Mouse (Mus musculus) kidney, embryonic 14.5 days (tissue): ENCODE results near the gene Gapdh. TPM values are rescaled to one million over a fixed set of nuclear protein-coding genes. Genes with fewer than 3 reads are reported as not detected.

Source experiments
- ATAC-seq: fragments of 200-750 bp; cut with Nextera tagmentation; 2 replicates; pipeline ENCODE4 v1.8.0; 2017; ENCODE audit warnings: moderate number of reproducible peaks, mild to moderate bottlenecking, moderate TSS enrichment, moderate library complexity; ENCODE audit not compliant: low FRiP score, low TSS enrichment
- H3K27ac ChIP-seq: fragments of 300-500 bp; sonication (generic); 2 replicates; pipeline ENCODE4 v1.5.1; 2014; ENCODE audit warnings: low read depth, mild to moderate bottlenecking, low read length, moderate library complexity, mixed read lengths
- H3K27me3 ChIP-seq: fragments of 300-500 bp; sonication (generic); 2 replicates; pipeline ENCODE4 v1.6.1; 2014; ENCODE audit warnings: mild to moderate bottlenecking, low read length; ENCODE audit not compliant: control insufficient read depth, insufficient read depth
- H3K36me3 ChIP-seq: fragments of 300-500 bp; sonication (generic); 2 replicates; pipeline ENCODE4 v1.6.1; 2014; ENCODE audit warnings: low read length, mixed read lengths; ENCODE audit not compliant: control insufficient read depth, insufficient read depth
- H3K4me1 ChIP-seq: fragments of 300-500 bp; sonication (generic); 2 replicates; pipeline ENCODE4 v1.6.1; 2014; ENCODE audit warnings: low read length, mixed read lengths; ENCODE audit not compliant: control insufficient read depth, insufficient read depth
- H3K4me2 ChIP-seq: fragments of 300-500 bp; sonication (generic); replicated peaks from 2 replicates; pipeline ENCODE4 v1.6.1; 2014; ENCODE audit warnings: low read depth, mild to moderate bottlenecking, low read length
- H3K4me3 ChIP-seq: fragments of 300-500 bp; sonication (generic); 2 replicates; pipeline ENCODE4 v1.5.1; 2014; ENCODE audit warnings: mild to moderate bottlenecking, low read length
- H3K9ac ChIP-seq: fragments of 300-500 bp; sonication (generic); 2 replicates; pipeline ENCODE4 v1.6.1; 2014; ENCODE audit warnings: low read depth, mild to moderate bottlenecking, low read length, moderate library complexity
- H3K9me3 ChIP-seq: fragments of 300-500 bp; sonication (generic); 2 replicates; pipeline ENCODE4 v1.6.1; 2016; ENCODE audit warnings: low read length; ENCODE audit not compliant: control insufficient read depth
- WGBS: fragments of 180-500 bp; shearing (Covaris S2); extraction: QIAGEN DNeasy Blood & Tissue Kit; methylation state at CpG from one replicate; pipeline ENCODE4 v1.1.7; 2014; 5-methylcytosine and 5-hydroxymethylcytosine counted together
- polyA plus RNA-seq: library from polyadenylated mRNA; unstranded; fragments of >200 nt; fragmentation: Nextera tagmentation; extraction: Ambion mirVana; gene quantifications from 2 replicates; pipeline ENCODE4 v1.2.1, GENCODE M21; 2014

Gene Gapdh
- polyA plus RNA-seq, 1 experiment from 2014 or later, result 2,196 TPM

DNA sequence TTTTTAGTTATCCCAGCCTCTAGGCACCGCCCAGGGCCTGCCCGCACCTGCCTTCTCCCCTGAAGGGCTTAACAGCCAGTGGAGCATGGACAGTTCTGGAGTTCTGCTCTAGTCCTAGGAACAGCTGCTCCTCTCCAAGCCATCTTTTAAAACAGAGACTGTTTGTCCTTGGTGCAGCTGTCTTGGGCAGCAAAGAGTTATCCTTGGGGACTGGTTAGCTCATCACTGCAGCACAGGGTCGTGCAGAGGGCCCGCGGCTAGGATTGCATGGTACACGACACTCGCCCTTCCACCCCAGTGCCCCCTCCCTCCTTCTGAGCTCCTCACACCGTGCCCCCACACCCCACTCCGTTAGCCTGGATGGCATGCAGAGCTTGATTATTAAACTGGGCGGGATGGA is 18.9 kb downstream of the Gapdh start:
- peak overlapping the region; percentile 78; the same call in 1 of the 2 replicates for H3K27ac ChIP-seq
- peak overlapping the region; percentile 89; the same call in 1 of the 2 replicates for H3K4me2 ChIP-seq
- ATAC-seq, result peak; percentile 21; the same call in 1 of the 2 replicates
- no peak overlapping the region for H3K4me3 ChIP-seq
- peaks cover 14% of the 10 kb centered on the region for H3K36me3 ChIP-seq
- H3K4me1 ChIP-seq, result peaks cover 41% of the 10 kb centered on the region
- H3K9ac ChIP-seq, result 0 out of 2 replicates have a peak overlapping the region, but pooled peaks have one; percentile 2
- no peaks in the 10 kb centered on the region for H3K27me3 ChIP-seq
- H3K9me3 ChIP-seq, result no peaks in the 10 kb centered on the region
- 34% methylated on average over 10 of the region's 10 CpGs for WGBS

DNA sequence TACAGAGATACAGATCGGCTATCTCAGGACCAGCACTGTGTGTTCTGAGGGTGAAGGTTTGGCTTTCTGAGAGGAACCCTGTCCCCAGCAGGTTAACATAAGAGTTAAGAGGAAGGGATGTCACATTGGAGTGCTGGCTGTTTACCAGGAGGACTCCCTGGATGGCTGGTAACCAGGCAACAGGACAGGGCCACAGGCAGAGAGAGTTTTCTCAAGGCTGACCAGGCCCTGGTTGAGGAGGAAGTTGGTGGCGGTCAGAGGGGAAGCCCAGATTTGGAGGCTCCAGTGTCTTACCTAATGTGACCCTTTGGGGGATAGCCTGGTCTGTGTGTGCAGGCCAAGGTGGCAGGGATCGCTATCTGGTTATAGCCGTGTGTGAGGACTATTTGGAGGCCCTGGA is 19.5 kb downstream of the Gapdh start:
- Histone ChIP-seq H3K4me1 (peaks cover 41% of the 10 kb centered on the region), H3K9ac (no peak overlapping the region), H3K4me2 (peak overlapping the region; percentile 89), H3K4me3 (0 out of 2 replicates have a peak overlapping the region, but pooled peaks have one; percentile 1), H3K9me3 (no peaks in the 10 kb centered on the region), H3K36me3 (peaks cover 20% of the 10 kb centered on the region), H3K27ac (peak overlapping the region; percentile 25; the same call in 1 of the 2 replicates), H3K27me3 (no peaks in the 10 kb centered on the region)
- no peak for ATAC-seq
- 71% methylated on average over 4 of the region's 4 CpGs for WGBS

DNA sequence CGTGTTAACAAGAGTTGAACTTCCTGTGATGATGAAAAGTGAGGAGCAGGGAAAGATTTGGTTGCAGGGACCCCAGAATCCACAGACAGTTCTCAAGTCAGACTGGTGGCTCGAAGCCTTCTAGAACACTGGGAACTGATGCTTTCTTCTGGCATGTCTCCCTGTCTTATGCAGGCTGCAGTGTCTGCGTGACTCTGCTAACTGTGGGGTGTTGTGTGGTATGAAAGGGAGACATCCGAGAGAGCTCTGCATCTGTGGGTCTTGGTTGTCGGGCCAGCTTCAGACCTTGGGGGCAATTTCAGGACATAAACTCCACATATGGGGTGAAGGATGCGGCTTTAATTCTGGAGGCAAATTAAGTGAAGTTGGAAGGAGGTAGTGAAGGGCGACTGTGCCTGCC is 20.1 kb downstream of the Gapdh start:
- Histone ChIP-seq H3K27ac (no peak overlapping the region), H3K36me3 (peaks cover 26% of the 10 kb centered on the region)

DNA sequence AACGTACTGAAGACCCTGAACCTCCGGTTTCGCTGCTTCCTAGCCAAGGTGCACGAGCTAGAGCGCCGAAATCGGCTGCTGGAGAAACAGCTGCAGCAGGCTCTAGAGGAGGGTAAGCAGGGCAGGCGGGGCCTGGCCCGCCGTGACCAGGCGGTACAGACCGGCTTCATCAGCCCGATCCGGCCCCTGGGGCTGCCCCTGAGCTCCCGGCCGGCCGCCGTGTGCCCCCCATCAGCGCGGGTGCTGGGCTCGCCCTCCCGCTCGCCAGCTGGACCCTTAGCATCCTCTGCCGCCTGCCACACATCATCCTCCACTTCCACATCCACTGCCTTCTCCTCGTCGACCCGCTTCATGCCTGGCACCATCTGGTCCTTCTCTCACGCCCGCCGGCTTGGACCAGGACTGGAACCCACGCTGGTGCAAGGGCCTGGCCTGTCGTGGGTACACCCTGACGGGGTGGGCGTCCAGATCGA is 20.8 kb downstream of the Gapdh start:
- peaks cover 41% of the 10 kb centered on the region for H3K4me1 ChIP-seq

More for the DNA sequence above, 20.1 kb downstream of the Gapdh start:
- no peak for ATAC-seq
- Histone ChIP-seq H3K27me3 (no peaks in the 10 kb centered on the region), H3K9ac (peak overlapping the region; percentile 80), H3K4me3 (peak overlapping the region; percentile 57), H3K4me2 (peak overlapping the region; percentile 89), H3K9me3 (no peaks in the 10 kb centered on the region), H3K4me1 (peaks cover 41% of the 10 kb centered on the region)
- 52% methylated on average over 7 of the region's 7 CpGs for WGBS

DNA sequence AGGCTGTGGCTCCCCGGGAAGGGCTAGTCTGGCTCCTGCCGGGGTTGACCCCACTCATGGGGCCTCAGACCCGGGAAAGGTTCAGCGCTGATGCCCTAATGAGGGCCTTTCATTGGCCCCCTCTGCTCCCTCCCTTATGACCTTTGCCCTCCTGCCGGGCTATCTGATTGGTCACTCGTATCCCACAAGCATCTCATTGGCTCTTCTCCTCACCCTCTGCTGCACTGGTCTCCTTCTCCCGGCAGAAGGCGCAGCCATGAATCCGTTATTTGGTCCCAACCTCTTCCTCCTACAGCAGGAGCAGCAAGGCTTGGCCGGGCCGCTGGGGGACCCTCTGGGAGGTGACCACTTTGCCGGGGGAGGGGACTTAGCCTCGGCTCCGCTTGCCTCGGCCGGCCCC is 21.3 kb downstream of the Gapdh start, which contains the start of gene Iffo1:
Gene Iffo1, plus strand, starts transcription at position 241 of the 400 bp plus-strand sequence.
- ATAC-seq, result peak; percentile 92
- H3K9ac ChIP-seq, result peak within 1 kb of the TSS; percentile 80
- H3K4me3 ChIP-seq, result peak within 1 kb of the TSS; percentile 57
- no peaks in the 10 kb centered on the region for H3K27me3 ChIP-seq
- WGBS, result 0% methylated on average over 16 of the region's 16 CpGs
- peak within 1 kb of the TSS; percentile 89 for H3K4me2 ChIP-seq
- H3K4me1 ChIP-seq, result peaks cover 41% of the 10 kb centered on the region
- H3K9me3 ChIP-seq, result no peaks in the 10 kb centered on the region
- peak within 1 kb of the TSS; percentile 84 for H3K27ac ChIP-seq
- peaks cover 38% of the 10 kb centered on the region for H3K36me3 ChIP-seq

More for the DNA sequence above, 20.8 kb downstream of the Gapdh start:
- 3% methylated on average over 35 of the region's 35 CpGs for WGBS
- Histone ChIP-seq H3K27me3 (no peaks in the 10 kb centered on the region), H3K9ac (peak overlapping the region; percentile 80), H3K4me3 (peak overlapping the region; percentile 57), H3K9me3 (no peaks in the 10 kb centered on the region), H3K4me2 (peak overlapping the region; percentile 89), H3K27ac (peak overlapping the region; percentile 84), H3K36me3 (peaks cover 32% of the 10 kb centered on the region)
- peak; percentile 60 for ATAC-seq

DNA sequence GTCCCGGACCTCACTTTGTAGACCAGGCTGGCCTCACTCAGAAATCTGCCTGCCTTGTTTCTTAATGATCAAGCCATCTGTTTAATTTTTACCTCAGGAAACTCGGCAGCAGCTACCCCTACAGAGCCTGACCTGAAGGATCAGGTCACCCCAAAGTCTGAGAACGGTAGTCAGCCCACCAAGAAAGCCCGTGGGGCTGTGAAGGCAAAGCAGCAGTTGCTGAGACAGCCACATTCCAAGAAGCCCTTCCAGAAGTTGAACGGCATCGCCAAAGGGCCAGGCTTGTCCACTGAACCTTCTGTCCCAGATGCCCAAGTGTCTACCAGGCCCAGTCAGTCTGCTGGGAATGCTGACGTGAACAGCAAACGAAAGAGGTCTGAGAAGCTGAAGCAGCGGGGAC is 22.4 kb downstream of the Gapdh start:
- no peak overlapping the region for H3K27ac ChIP-seq
- H3K27me3 ChIP-seq, result no peaks in the 10 kb centered on the region
- peaks cover 31% of the 10 kb centered on the region for H3K4me1 ChIP-seq
- peaks cover 49% of the 10 kb centered on the region for H3K36me3 ChIP-seq
- H3K4me2 ChIP-seq, result no peak overlapping the region
- H3K9ac ChIP-seq, result no peak overlapping the region
- no peak overlapping the region for H3K4me3 ChIP-seq
- 82% methylated on average over 9 of the region's 9 CpGs for WGBS
- no peaks in the 10 kb centered on the region for H3K9me3 ChIP-seq
- no peak for ATAC-seq

DNA sequence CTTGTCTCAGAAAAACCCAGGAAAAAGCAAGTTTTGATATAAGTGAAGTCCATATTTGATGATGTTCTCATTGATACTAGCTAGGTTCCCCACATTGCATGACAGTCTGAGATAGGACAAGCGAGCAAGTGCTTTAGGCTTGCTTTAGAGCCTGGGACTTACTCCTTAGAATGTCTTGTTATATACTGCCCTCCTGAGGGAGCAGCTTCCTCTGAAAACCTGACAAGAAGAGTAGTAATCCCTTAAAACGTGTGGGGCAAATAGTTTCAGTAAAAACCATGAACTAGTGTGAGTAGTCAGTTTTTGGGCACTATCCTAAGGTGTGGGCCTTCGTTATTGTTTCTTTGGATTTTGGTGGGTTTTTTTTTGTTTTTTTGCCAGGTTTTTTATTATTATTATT is 23.1 kb downstream of the Gapdh start:
- Histone ChIP-seq H3K4me1 (peaks cover 23% of the 10 kb centered on the region), H3K9ac (no peak overlapping the region), H3K36me3 (peaks cover 55% of the 10 kb centered on the region), H3K4me3 (no peak overlapping the region), H3K9me3 (no peaks in the 10 kb centered on the region), H3K27me3 (no peaks in the 10 kb centered on the region), H3K27ac (no peak overlapping the region), H3K4me2 (no peak overlapping the region)
- ATAC-seq, result no peak
- WGBS, result 81% methylated on average over 3 of the region's 3 CpGs

DNA sequence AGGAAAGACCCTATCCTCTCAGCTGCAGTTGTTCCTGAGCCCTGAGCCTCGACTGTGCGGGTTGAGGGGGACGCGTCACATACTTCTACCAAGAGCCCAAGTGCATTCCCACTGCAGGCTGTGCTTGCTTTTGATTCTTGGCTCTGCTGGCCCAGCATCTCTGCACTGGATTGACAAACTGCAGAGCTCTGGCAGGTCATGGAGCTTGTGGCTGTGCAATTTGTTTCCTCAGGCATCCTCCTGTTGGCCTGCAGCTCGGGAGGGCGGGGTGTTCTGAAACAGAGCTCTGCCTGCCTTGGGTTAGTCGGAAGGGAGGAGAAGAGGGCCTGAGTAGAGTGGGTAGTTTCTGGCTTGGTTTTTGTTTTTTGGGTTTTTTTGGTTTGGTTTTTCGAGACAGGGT is 23.8 kb downstream of the Gapdh start:
- no peak overlapping the region for H3K4me3 ChIP-seq
- H3K4me1 ChIP-seq, result peaks cover 16% of the 10 kb centered on the region
- no peaks in the 10 kb centered on the region for H3K9me3 ChIP-seq
- H3K9ac ChIP-seq, result no peak overlapping the region
- H3K27ac ChIP-seq, result no peak overlapping the region
- no peak for ATAC-seq
- no peaks in the 10 kb centered on the region for H3K27me3 ChIP-seq
- H3K36me3 ChIP-seq, result peaks cover 61% of the 10 kb centered on the region
- WGBS, result 95% methylated on average over 8 of the region's 8 CpGs
- no peak overlapping the region for H3K4me2 ChIP-seq

DNA sequence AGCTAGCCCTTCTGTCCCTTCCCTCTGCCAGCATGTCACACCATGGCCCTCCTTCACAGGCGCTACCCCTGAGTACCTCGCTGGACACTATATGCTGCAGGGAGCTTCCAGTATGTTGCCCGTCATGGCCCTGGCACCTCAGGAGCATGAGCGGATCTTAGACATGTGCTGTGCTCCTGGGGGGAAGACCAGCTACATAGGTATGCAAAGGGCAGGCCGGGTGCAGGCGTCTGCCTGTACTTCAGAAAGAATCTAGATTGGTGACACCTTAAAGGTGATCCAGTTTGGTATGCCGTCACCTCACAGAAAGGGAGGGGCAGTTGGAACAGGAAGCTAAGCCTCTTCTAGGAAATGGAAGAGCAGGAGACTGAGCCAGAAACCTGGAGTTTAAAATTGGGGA is 26.5 kb downstream of the Gapdh start:
- WGBS, result 93% methylated on average over 7 of the region's 7 CpGs
- no peak overlapping the region for H3K9ac ChIP-seq
- no peaks in the 10 kb centered on the region for H3K9me3 ChIP-seq
- peaks cover 86% of the 10 kb centered on the region for H3K36me3 ChIP-seq
- no peak for ATAC-seq
- no peaks in the 10 kb centered on the region for H3K27me3 ChIP-seq
- H3K4me2 ChIP-seq, result no peak overlapping the region
- no peaks in the 10 kb centered on the region for H3K4me1 ChIP-seq
- no peak overlapping the region for H3K4me3 ChIP-seq
- H3K27ac ChIP-seq, result no peak overlapping the region
